Mouse (Mus musculus): ENCODE measurements around the gene Sdad1. TPM values are rescaled to one million over a fixed set of nuclear protein-coding genes. Genes with fewer than 3 reads are reported as not detected.

The Sdad1 gene
- total and polyA plus RNA-seq, 2 experiments, result 5.7 to 6.3 TPM

GRCm38 (mm10) chr5:92262646-92263045 lies 47.6 kb downstream of the Sdad1 start:
- DNase-seq (ENCODE audit: extremely low read depth, low read depth, low spot score), result no peak
- WGBS, result 88% methylated on average over 8 of the region's 8 CpGs

GRCm38 (mm10) chr5:92256218-92256617 lies 54.1 kb downstream of the Sdad1 start, which contains the start of gene Ppef2:
Gene Ppef2 (minus strand): TSS chr5:92256278.
- 66% methylated on average over 6 of the region's 6 CpGs for WGBS
- Histone ChIP-seq H3K27ac (replicated peaks; ENCODE audit: insufficient read depth, low read depth, low read length) (no peak within 1 kb of the TSS), H3K9ac (ENCODE audit: low read depth, low read length) (no peak within 1 kb of the TSS), H3K36me3 (ENCODE audit: control insufficient read depth, insufficient read depth, low read length) (no peaks in the 10 kb centered on the region), H3K79me2 (ENCODE audit: control insufficient read depth, insufficient read depth, low read length) (no peaks in the 10 kb centered on the region), H3K4me3 (ENCODE audit: insufficient read depth, low read depth, low read length) (no peak within 1 kb of the TSS), H3K27me3 (ENCODE audit: control insufficient read depth, insufficient read depth, low read length) (no peaks in the 10 kb centered on the region), H3K4me1 (ENCODE audit: control insufficient read depth, insufficient read depth, low read length) (no peaks in the 10 kb centered on the region)
- no peak for TF ChIP-seq POLR2A (IDR thresholded peaks at IDR 0.05; ENCODE audit: extremely low read depth, insufficient read depth, low read length)
- TF ChIP-seq CTCF (IDR thresholded peaks at IDR 0.05; ENCODE audit: low read depth, low read length), result no peak
- no peak for DNase-seq (ENCODE audit: extremely low read depth, low read depth, low spot score)

More at GRCm38 (mm10) chr5:92262646-92263045, 47.6 kb downstream of the Sdad1 start:
- no peaks in the 10 kb centered on the region for H3K27me3 ChIP-seq (ENCODE audit: control insufficient read depth, insufficient read depth, low read length)
- no peaks in the 10 kb centered on the region for H3K4me1 ChIP-seq (ENCODE audit: control insufficient read depth, insufficient read depth, low read length)
- no peak for TF ChIP-seq POLR2A (IDR thresholded peaks at IDR 0.05; ENCODE audit: extremely low read depth, insufficient read depth, low read length)
- TF ChIP-seq CTCF (IDR thresholded peaks at IDR 0.05; ENCODE audit: low read depth, low read length), result no peak
- H3K79me2 ChIP-seq (ENCODE audit: control insufficient read depth, insufficient read depth, low read length), result no peaks in the 10 kb centered on the region
- peaks cover 5% of the 10 kb centered on the region; the same call in 1 of the 2 replicates for H3K36me3 ChIP-seq (ENCODE audit: control insufficient read depth, insufficient read depth, low read length)
- no peak overlapping the region for H3K27ac ChIP-seq (replicated peaks; ENCODE audit: insufficient read depth, low read depth, low read length)
- no peak overlapping the region for H3K4me3 ChIP-seq (ENCODE audit: insufficient read depth, low read depth, low read length)
- H3K9ac ChIP-seq (ENCODE audit: low read depth, low read length), result no peak overlapping the region

- Histone ChIP-seq H3K79me2 (ENCODE audit: control insufficient read depth, insufficient read depth, low read length) (no peaks in the 10 kb centered on the region), H3K36me3 (ENCODE audit: control insufficient read depth, insufficient read depth, low read length) (no peaks in the 10 kb centered on the region), H3K9ac (ENCODE audit: low read depth, low read length) (no peak overlapping the region), H3K4me1 (ENCODE audit: control insufficient read depth, insufficient read depth, low read length) (no peaks in the 10 kb centered on the region), H3K27ac (replicated peaks; ENCODE audit: insufficient read depth, low read depth, low read length) (no peak overlapping the region), H3K27me3 (ENCODE audit: control insufficient read depth, insufficient read depth, low read length) (no peaks in the 10 kb centered on the region), H3K4me3 (ENCODE audit: insufficient read depth, low read depth, low read length) (no peak overlapping the region)
- WGBS, result 69% methylated on average over 6 of the region's 6 CpGs
- TF ChIP-seq CTCF (IDR thresholded peaks at IDR 0.05; ENCODE audit: low read depth, low read length) (no peak), POLR2A (IDR thresholded peaks at IDR 0.05; ENCODE audit: extremely low read depth, insufficient read depth, low read length) (no peak)
- DNase-seq (ENCODE audit: extremely low read depth, low read depth, low spot score), result no peak
Measured at GRCm38 (mm10) chr5:92254476-92254875, 55.8 kb downstream of the Sdad1 start.

- Histone ChIP-seq H3K4me1 (ENCODE audit: control insufficient read depth, insufficient read depth, low read length) (no peaks in the 10 kb centered on the region), H3K36me3 (ENCODE audit: control insufficient read depth, insufficient read depth, low read length) (no peaks in the 10 kb centered on the region), H3K27me3 (ENCODE audit: control insufficient read depth, insufficient read depth, low read length) (no peaks in the 10 kb centered on the region), H3K27ac (replicated peaks; ENCODE audit: insufficient read depth, low read depth, low read length) (no peak overlapping the region), H3K4me3 (ENCODE audit: insufficient read depth, low read depth, low read length) (no peak overlapping the region), H3K9ac (ENCODE audit: low read depth, low read length) (no peak overlapping the region), H3K79me2 (ENCODE audit: control insufficient read depth, insufficient read depth, low read length) (no peaks in the 10 kb centered on the region)
- no peak for DNase-seq (ENCODE audit: extremely low read depth, low read depth, low spot score)
- TF ChIP-seq POLR2A (IDR thresholded peaks at IDR 0.05; ENCODE audit: extremely low read depth, insufficient read depth, low read length) (no peak), CTCF (IDR thresholded peaks at IDR 0.05; ENCODE audit: low read depth, low read length) (no peak)
- 35% methylated on average over 18 of the region's 18 CpGs for WGBS
Measured at GRCm38 (mm10) chr5:92252797-92253343, 57.4 kb downstream of the Sdad1 start.

- WGBS, result 93% methylated on average over 6 of the region's 6 CpGs
- no peaks in the 10 kb centered on the region for H3K79me2 ChIP-seq (ENCODE audit: control insufficient read depth, insufficient read depth, low read length)
Measured at GRCm38 (mm10) chr5:92252031-92252430, 58.2 kb downstream of the Sdad1 start.

GRCm38 (mm10) chr5:92248614-92249013 lies 61.7 kb downstream of the Sdad1 start:
- Histone ChIP-seq H3K27me3 (ENCODE audit: control insufficient read depth, insufficient read depth, low read length) (no peaks in the 10 kb centered on the region), H3K4me1 (ENCODE audit: control insufficient read depth, insufficient read depth, low read length) (no peaks in the 10 kb centered on the region), H3K27ac (replicated peaks; ENCODE audit: insufficient read depth, low read depth, low read length) (no peak overlapping the region), H3K9ac (ENCODE audit: low read depth, low read length) (no peak overlapping the region), H3K4me3 (ENCODE audit: insufficient read depth, low read depth, low read length) (no peak overlapping the region), H3K79me2 (ENCODE audit: control insufficient read depth, insufficient read depth, low read length) (no peaks in the 10 kb centered on the region), H3K36me3 (ENCODE audit: control insufficient read depth, insufficient read depth, low read length) (no peaks in the 10 kb centered on the region)
- 86% methylated on average over 11 of the region's 11 CpGs for WGBS
- DNase-seq (ENCODE audit: extremely low read depth, low read depth, low spot score), result no peak
- no peak for TF ChIP-seq CTCF (IDR thresholded peaks at IDR 0.05; ENCODE audit: low read depth, low read length)
- TF ChIP-seq POLR2A (IDR thresholded peaks at IDR 0.05; ENCODE audit: extremely low read depth, insufficient read depth, low read length), result no peak

More at GRCm38 (mm10) chr5:92252031-92252430, 58.2 kb downstream of the Sdad1 start:
- Histone ChIP-seq H3K27me3 (ENCODE audit: control insufficient read depth, insufficient read depth, low read length) (no peaks in the 10 kb centered on the region), H3K4me1 (ENCODE audit: control insufficient read depth, insufficient read depth, low read length) (no peaks in the 10 kb centered on the region), H3K27ac (replicated peaks; ENCODE audit: insufficient read depth, low read depth, low read length) (no peak overlapping the region), H3K4me3 (ENCODE audit: insufficient read depth, low read depth, low read length) (no peak overlapping the region), H3K9ac (ENCODE audit: low read depth, low read length) (no peak overlapping the region), H3K36me3 (ENCODE audit: control insufficient read depth, insufficient read depth, low read length) (no peaks in the 10 kb centered on the region)
- no peak for TF ChIP-seq CTCF (IDR thresholded peaks at IDR 0.05; ENCODE audit: low read depth, low read length)
- TF ChIP-seq POLR2A (IDR thresholded peaks at IDR 0.05; ENCODE audit: extremely low read depth, insufficient read depth, low read length), result no peak
- DNase-seq (ENCODE audit: extremely low read depth, low read depth, low spot score), result no peak
